Mouse (Mus musculus): ENCODE measurements at regions not wholly inside any gene's neighbourhood (a gene's known extent, or its start where the extent isn't known, plus 50 kb on each side); places are given as distances from the start of the nearest gene placed in this dataset.
A peak's percentile ranks its signal among the peaks of the same experiment; 100 is the strongest.

- no peak for DNase-seq (ENCODE audit: low spot score in 2 of 2)
Measured at GRCm38 (mm10) chr4:131097421-131097820, 153.2 kb downstream of the Matn1 start.

DNA sequence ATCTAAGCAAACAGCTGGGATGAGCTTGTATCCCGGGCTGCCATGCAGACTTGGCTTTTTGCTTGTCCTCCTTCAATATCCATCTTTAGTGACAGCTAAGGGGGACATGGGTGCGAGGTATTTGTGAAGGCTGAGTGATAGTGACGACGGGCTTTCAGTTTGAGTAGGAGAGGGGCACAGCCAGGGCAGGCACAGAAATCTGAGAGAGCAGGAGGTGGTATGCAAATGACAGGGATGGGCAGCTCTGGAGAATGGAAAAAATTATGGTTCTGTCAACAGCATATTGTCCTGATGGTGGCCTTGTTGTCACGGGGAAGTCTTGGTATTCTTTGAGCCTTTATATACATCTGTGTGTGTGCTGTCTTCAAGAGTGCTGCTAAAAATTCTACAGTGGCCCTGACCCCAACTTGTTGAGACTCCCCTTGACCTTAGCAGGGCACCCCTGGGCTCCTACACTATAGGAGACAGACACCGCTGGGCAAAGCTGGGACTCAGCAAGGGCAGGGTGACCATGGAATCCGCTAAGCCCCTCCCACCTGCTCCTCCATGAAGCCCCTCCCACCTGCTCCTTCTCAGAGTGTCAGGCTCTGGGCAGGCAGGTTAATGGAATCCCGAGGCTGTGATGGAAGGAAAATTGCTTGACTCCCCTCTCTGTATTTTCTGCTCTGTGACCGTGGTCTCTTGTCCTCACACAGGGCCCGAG is 156.1 kb downstream of the Matn1 start:
- DNase-seq (ENCODE audit: low spot score in 2 of 2) = no peak

DNA sequence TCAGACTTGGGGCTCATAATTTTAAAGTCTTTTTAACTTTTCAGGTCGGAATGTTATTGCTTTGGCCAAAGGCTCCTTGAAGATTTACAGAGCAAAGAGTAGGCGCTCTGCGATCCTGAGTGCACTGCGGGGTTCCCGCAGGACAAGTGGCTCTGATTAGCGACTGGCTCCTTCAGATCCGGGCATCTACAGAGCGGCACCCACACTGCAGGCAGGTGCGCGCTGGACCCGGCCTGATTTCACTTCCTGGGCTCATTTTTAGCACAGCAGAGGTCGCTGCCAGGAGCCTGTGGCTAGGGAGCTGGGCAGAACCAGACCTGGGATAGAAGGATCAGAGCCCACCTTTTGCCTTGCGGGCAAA is 156.6 kb downstream of the Matn1 start:
- no peak for DNase-seq (ENCODE audit: low spot score in 2 of 2)

- DNase-seq (ENCODE audit: low spot score in 2 of 2) = no peak
Measured at GRCm38 (mm10) chr4:131102163-131102562, 158.0 kb downstream of the Matn1 start.

DNA sequence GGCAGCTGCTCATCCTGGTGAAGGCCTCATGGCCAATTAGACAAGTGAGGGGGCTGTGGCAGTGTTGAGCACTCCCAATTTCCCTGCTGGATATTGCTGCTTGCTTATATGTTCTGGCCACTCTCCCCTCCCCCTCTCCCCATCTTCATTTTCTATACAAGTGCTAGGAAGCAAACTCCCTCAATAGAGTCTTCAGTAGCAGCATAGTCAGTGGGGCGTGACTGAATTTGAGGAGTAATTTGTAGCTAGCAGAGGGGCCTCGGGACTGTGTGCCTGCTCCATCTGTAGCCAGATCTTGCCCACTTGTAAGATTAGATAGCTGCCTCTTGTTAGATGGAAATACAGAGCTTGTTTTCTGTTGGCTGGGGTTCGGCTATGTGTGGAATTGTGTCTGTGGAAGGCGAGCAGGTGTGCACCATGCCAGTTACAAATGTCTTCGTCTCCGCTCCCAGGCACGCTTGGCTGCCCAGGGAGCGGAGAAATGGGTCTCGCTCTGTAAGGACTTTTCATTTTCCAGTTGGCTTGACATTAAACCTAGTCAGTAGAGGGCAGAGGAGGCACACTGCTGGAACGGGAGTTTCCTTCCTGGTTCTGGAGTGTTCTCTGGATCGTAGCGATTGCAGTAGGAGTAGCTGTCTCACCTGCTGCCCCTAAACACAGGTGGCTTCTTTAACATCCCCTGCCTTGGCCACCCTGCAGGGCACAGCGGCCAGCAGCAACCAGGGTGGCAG is 163.1 kb downstream of the Matn1 start:
- DNase-seq (ENCODE audit: low spot score in 2 of 2) = no peak

- no peak for DNase-seq (ENCODE audit: low spot score in 2 of 2)
Measured at GRCm38 (mm10) chr4:131112536-131112935, 168.4 kb downstream of the Matn1 start.

- no peak for DNase-seq (ENCODE audit: low spot score in 2 of 2)
Measured at GRCm38 (mm10) chr4:131113727-131114303, 169.6 kb downstream of the Matn1 start.

DNA sequence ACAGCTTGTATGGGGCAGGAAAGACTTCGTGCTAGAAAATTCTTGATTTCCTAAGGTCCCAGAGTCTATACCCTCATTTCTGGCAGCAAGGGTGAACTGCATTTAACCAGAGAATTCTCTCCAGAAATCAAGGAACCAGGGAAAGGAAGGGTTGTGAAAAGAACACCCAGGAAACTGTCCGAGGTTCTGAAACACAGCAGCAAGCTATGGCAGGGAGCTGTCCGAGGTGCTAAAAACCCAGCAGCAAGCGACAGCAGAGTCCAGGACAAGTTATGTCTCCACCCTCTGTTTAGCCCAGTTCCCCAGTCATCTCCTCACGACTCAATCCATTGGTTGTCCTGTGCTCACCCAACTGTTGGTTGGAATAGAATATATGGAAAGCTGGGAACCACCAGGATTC is 171.1 kb downstream of the Matn1 start:
- DNase-seq (ENCODE audit: low spot score in 2 of 2) = peak; percentile 59 to 83

DNA sequence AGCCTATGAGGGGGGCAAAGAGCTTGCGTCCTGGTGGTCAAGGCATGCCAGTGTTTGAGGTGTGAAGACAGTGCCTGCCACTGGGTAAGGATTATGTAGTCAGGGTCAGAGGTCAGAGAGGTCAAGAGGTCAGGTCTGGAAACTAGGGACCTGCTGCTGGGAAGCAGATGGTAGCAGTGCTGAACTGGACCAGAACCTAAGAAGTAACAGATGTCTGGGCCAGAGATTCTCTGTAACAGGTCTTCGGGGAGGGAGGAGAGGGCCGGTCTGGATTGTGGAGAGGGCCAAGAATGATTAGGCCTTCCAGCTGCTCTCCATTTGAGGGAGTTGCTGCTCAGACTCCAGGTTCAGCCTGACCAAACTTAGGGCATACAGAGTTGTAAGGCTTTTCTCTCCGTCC is 174.4 kb downstream of the Matn1 start:
- DNase-seq (ENCODE audit: low spot score in 2 of 2) = no peak

GRCm38 (mm10) chr4:131119621-131120020 is 175.4 kb downstream of the Matn1 start:
- DNase-seq (ENCODE audit: low spot score in 2 of 2) = no peak

DNA sequence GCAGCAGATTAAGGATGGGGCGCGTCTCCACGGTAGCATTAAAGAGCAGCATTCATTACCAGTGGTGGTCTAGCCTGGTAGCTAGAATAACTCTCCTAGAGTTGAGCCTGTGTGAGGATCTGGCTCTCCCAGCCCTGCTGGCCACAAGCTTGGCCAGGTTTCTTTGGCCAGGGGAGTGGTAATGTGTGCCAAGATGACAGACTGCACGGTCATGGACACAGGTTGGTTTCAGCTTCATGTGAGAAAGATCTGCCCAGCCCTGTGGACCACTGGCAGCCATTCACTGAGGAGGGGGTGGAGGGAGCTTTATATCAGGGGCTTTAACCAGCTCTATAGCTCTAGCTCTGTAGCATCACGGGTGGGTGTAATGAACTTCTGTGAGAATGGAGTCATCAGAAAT is 176.5 kb downstream of the Matn1 start:
- DNase-seq (ENCODE audit: low spot score in 2 of 2) = no peak

DNA sequence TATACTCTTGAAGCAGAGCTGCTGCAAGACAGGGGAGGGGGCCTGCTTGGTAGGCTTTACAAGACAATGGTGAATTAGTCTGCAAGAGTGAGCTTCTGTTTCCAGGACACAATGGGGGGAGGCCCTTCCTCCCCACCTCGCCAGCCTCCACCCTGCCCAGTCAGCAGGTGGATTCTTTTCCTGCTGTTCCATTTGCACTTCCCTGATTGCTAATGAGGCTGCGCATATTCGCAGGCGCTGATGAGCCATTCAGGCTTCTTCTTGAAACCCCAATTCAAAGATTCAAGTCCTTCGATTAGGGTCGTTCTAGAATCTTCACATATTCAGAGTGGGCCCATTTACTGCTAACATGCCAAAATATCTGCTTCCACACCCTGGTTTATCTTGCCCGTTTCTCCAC is 181.8 kb downstream of the Matn1 start:
- DNase-seq (ENCODE audit: low spot score in 2 of 2) = no peak

DNA sequence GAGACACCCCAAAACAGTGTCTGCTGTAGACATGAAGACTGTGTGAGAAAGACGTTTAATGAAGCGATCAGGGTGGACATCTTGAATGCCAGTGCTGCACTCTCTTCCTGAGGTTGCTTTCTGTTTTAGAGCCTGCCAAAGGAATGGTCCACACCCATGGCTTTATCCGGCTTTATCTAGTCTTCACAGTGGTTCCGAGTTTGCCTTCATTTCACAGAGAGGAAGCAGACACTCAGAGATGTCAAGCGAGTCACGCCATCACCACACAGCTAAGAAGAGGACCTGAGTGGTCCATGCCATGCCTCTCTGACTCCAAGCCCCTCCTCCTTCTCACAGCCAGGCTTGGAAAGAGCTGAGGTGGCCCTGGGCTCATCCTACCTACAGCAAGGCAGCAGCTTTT is 182.7 kb downstream of the Matn1 start:
- no peak for DNase-seq (ENCODE audit: low spot score in 2 of 2)

DNA sequence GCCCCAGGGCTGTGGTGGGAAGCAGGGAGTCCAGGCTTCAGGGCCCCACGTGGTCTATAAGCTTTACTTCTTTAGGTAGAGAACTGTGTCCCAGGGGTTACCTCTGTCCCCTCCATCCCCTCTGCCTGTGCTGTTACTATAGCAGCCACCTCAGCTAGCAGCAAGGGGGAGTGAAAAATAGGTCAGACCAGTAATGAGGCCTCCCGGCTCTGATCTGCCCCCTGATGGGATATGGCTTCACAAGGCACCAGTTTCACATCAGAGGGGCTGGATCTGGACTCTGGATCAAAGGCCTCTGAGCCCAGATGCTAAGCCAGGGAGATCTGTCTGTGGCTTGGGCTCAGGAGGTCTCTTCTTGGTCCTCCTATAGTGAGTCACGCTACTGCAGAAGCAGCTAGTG is 184.5 kb downstream of the Matn1 start:
- no peak for DNase-seq (ENCODE audit: low spot score in 2 of 2)

- no peak for DNase-seq (ENCODE audit: low spot score in 2 of 2)
Measured at GRCm38 (mm10) chr4:131132201-131132600, 188.0 kb downstream of the Matn1 start.

- no peak for DNase-seq (ENCODE audit: low spot score in 2 of 2)
Measured at GRCm38 (mm10) chr4:131132781-131133180, 188.6 kb downstream of the Matn1 start.

GRCm38 (mm10) chr4:131135841-131136240 is 191.7 kb downstream of the Matn1 start:
- no peak for DNase-seq (ENCODE audit: low spot score in 2 of 2)

DNA sequence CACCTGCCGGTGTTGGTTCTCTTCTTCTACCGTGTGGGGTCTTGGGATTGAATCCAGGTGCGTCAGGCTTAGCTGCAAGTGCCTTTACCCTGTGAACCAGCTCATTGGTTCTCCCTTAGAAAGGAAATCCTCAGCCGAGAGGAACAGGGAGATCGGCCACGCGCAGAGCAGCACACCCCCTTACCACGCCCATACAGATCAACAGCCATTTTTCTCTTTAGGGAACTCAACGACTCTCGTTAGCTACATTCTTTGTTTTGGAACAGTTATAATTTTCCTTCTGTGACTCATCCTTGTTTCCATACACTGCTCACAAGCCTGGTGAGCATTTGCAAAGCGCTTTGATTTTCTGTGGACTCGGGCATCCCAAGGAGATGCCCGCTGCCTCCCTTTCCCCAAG is 194.7 kb downstream of the Matn1 start:
- no peak for DNase-seq (ENCODE audit: low spot score in 2 of 2)

DNA sequence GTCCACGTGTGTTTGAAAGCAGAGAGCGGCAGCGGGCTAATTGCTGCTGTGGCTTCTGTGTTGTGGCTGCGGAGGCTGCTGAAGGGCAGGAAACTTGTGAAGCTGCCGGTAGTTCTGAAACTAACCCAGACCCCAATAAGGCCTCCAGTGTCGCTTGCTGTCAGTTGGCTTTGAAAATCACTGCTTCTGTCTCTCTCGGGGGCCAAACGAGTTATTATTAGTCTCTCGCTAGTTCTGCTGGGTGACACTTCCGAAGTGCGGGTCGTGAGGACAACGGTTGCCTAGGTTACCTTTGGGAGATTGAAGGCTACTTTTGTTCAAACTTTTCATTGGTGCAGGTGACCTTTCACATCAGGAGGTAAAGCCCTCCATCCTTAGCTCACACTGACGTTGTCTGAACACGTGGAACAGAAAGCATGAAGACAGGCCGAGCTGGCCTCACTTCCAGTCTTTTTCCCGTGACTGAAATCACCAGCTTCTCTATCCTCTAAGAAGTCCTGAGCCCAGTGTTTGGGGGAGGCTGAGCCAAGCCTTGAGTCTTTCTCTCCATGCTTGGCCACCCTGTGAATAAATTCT is 197.8 kb downstream of the Matn1 start:
- DNase-seq (ENCODE audit: low spot score in 2 of 2) = no peak

GRCm38 (mm10) chr4:131145507-131145906 is 201.3 kb downstream of the Matn1 start:
- no peak for DNase-seq (ENCODE audit: low spot score in 2 of 2)

DNA sequence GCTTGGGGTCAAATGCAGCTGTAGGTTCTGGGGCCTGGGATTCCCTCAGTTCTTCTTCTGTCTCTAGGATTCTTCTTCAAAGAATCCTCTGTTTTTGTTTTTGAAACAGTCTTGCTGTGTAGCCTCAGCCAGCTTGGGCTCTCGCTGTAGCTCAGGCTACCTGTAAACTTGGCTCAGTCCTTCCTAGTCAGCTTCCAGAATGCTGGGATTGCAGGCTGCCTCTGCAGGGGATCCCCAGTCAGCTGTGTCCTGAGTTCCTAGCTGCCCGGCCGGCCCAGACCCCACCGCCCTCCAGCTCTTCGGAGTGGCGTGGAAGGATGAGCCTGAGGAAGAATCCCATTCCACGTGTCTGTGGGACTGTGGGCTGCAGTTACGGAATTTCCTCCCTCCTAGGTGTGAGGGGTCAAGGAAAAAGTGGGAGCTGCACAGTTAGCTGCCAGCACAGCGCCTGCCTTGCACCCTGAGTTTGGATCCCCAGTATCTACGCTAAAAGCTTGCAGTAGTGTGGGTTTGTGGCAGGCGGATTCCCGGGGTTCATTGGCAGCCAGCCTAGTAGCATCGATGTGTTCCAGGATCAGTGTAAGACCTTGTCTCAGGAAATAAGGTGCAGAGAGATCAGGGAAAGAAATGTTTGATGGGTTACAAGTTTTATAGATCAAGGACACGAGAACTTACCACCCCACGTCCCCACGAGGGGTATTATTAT is 204.0 kb downstream of the Matn1 start:
- DNase-seq (ENCODE audit: low spot score in 2 of 2) = no peak

DNA sequence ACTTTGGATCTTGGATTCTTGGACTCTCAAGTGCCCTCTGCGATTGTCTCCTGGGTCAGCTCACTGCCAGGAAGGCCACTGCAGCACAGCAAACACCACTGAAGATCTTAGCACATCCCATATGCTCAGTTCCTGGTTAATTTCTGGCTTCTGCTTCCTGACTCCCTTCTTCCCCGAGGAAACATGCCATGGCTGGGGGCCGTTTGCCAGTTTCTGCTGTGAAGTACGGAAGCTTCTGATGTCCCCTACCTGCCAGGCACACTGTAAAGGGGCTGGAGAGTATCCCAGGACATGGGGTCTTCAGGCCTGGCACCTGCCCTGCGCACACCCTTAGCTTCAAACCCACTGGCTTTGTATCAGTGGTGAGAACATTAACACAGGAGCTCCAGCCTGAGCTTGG is 205.3 kb downstream of the Matn1 start:
- DNase-seq (ENCODE audit: low spot score in 2 of 2) = no peak

All from urinary bladder, postnatal 4 days (tissue).